Mouse (Mus musculus) neural tube, embryonic 11.5 days (tissue): ENCODE measurements at regions not wholly inside any gene's neighbourhood (a gene's known extent, or its start where the extent isn't known, plus 50 kb on each side); places are given as distances from the start of the nearest gene placed in this dataset.

Experiments
- ATAC-seq: fragments of 200-750 bp; cut with Nextera tagmentation; 2 replicates; pipeline ENCODE4 v1.8.0; 2017; ENCODE audit warnings: moderate number of reproducible peaks, mild to moderate bottlenecking, moderate TSS enrichment, moderate library complexity; ENCODE audit not compliant: insufficient read depth, low FRiP score, low TSS enrichment
- DNase-seq: peaks from one replicate; pipeline ENCODE4 v3.0.0-alpha.2; 2015; ENCODE audit warnings: low spot score
- H3K27ac ChIP-seq: fragments of 300-500 bp; sonication (generic); 2 replicates; pipeline ENCODE4 v1.5.1; 2014; ENCODE audit warnings: low read depth, mild to moderate bottlenecking, low read length
- H3K27me3 ChIP-seq: fragments of 300-500 bp; sonication (generic); 2 replicates; pipeline ENCODE4 v1.6.1; 2014; ENCODE audit warnings: mild to moderate bottlenecking, low read length, mixed read lengths; ENCODE audit not compliant: control insufficient read depth, insufficient read depth
- H3K36me3 ChIP-seq: fragments of 300-500 bp; sonication (generic); 2 replicates; pipeline ENCODE4 v1.6.1; 2014; ENCODE audit warnings: mild to moderate bottlenecking, low read length, moderate library complexity, mixed read lengths; ENCODE audit not compliant: control insufficient read depth, insufficient read depth
- H3K4me1 ChIP-seq: fragments of 300-500 bp; sonication (generic); 2 replicates; pipeline ENCODE4 v1.6.1; 2014; ENCODE audit warnings: low read length, mixed read lengths; ENCODE audit not compliant: control insufficient read depth, insufficient read depth
- H3K4me2 ChIP-seq: fragments of 300-500 bp; sonication (generic); 2 replicates; pipeline ENCODE4 v1.6.1; 2014; ENCODE audit warnings: low read depth, mild to moderate bottlenecking, moderate library complexity
- H3K4me3 ChIP-seq: fragments of 300-500 bp; sonication (generic); 2 replicates; pipeline ENCODE4 v1.5.1; 2014; ENCODE audit warnings: low read depth, low read length
- H3K9ac ChIP-seq: fragments of 300-500 bp; sonication (generic); 2 replicates; pipeline ENCODE4 v1.6.1; 2014; ENCODE audit warnings: mild to moderate bottlenecking, low read length
- H3K9me3 ChIP-seq: fragments of 300-500 bp; sonication (generic); 2 replicates; pipeline ENCODE4 v1.6.1; 2016; ENCODE audit warnings: low read length; ENCODE audit not compliant: control insufficient read depth
- WGBS: fragments of 180-500 bp; shearing (Covaris S2); extraction: QIAGEN DNeasy Blood & Tissue Kit; methylation state at CpG from one replicate; pipeline ENCODE4 v1.1.7; 2014; 5-methylcytosine and 5-hydroxymethylcytosine counted together

- Histone ChIP-seq H3K9me3 (no peaks in the 10 kb centered on the region), H3K27me3 (no peaks in the 10 kb centered on the region), H3K4me2 (no peak overlapping the region), H3K4me1 (no peaks in the 10 kb centered on the region), H3K9ac (no peak overlapping the region), H3K27ac (peak overlapping the region; percentile 51; the same call in 1 of the 2 replicates), H3K36me3 (no peaks in the 10 kb centered on the region), H3K4me3 (no peak overlapping the region)
- ATAC-seq, result no peak
- DNase-seq, result no peak
- WGBS, result 57% methylated on average over 7 of the region's 7 CpGs
These were observed 846.7 kb downstream of the Synb start for GRCm38 (mm10) chr14:68447240-68447923.

- peak; percentile 13 for DNase-seq
- 86% methylated on average over 9 of the region's 9 CpGs for WGBS
- ATAC-seq, result no peak; the same call in 1 of the 2 replicates
- Histone ChIP-seq H3K27ac (no peak overlapping the region), H3K4me1 (no peaks in the 10 kb centered on the region), H3K9ac (no peak overlapping the region), H3K4me3 (no peak overlapping the region), H3K27me3 (no peaks in the 10 kb centered on the region), H3K9me3 (no peaks in the 10 kb centered on the region), H3K4me2 (no peak overlapping the region), H3K36me3 (no peaks in the 10 kb centered on the region)
These were observed 860.8 kb downstream of the Synb start for GRCm38 (mm10) chr14:68433326-68433725.

GRCm38 (mm10) chr14:68432111-68432510 is 862.0 kb downstream of the Synb start:
- Histone ChIP-seq H3K4me2 (no peak overlapping the region), H3K4me3 (no peak overlapping the region), H3K27me3 (no peaks in the 10 kb centered on the region), H3K9me3 (no peaks in the 10 kb centered on the region), H3K27ac (no peak overlapping the region), H3K36me3 (no peaks in the 10 kb centered on the region), H3K9ac (no peak overlapping the region), H3K4me1 (no peaks in the 10 kb centered on the region)
- WGBS, result 75% methylated on average over 2 of the region's 2 CpGs
- ATAC-seq (no peak), DNase-seq (no peak)

- DNase-seq, result no peak
- Histone ChIP-seq H3K9ac (no peak overlapping the region), H3K9me3 (no peaks in the 10 kb centered on the region), H3K27me3 (no peaks in the 10 kb centered on the region), H3K4me3 (no peak overlapping the region), H3K4me1 (no peaks in the 10 kb centered on the region), H3K27ac (no peak overlapping the region), H3K36me3 (no peaks in the 10 kb centered on the region), H3K4me2 (no peak overlapping the region)
- 85% methylated on average over 1 of the region's 1 CpGs for WGBS
- no peak for ATAC-seq
These were observed 866.9 kb downstream of the Synb start for GRCm38 (mm10) chr14:68427235-68427634.

GRCm38 (mm10) chr14:68392440-68392839 is 901.7 kb downstream of the Synb start:
- no peak for DNase-seq
- no peak overlapping the region for H3K4me3 ChIP-seq
- H3K9me3 ChIP-seq, result no peaks in the 10 kb centered on the region
- no peak for ATAC-seq
- H3K9ac ChIP-seq, result no peak overlapping the region
- H3K36me3 ChIP-seq, result no peaks in the 10 kb centered on the region
- H3K4me1 ChIP-seq, result peaks cover 3% of the 10 kb centered on the region; the same call in 1 of the 2 replicates
- 94% methylated on average over 1 of the region's 1 CpGs for WGBS
- H3K27ac ChIP-seq, result no peak overlapping the region
- no peak overlapping the region for H3K4me2 ChIP-seq
- no peaks in the 10 kb centered on the region for H3K27me3 ChIP-seq

GRCm38 (mm10) chr14:68391875-68392274 is 902.2 kb downstream of the Synb start:
- ATAC-seq (peak; percentile 48; the same call in 1 of the 2 replicates), DNase-seq (peak; percentile 65)
- H3K9ac ChIP-seq, result no peak overlapping the region
- peaks cover 3% of the 10 kb centered on the region; the same call in 1 of the 2 replicates for H3K4me1 ChIP-seq
- no peaks in the 10 kb centered on the region for H3K27me3 ChIP-seq
- no peaks in the 10 kb centered on the region for H3K9me3 ChIP-seq
- no peak overlapping the region for H3K4me2 ChIP-seq
- 17% methylated on average over 3 of the region's 3 CpGs for WGBS
- no peaks in the 10 kb centered on the region for H3K36me3 ChIP-seq
- H3K4me3 ChIP-seq, result no peak overlapping the region
- H3K27ac ChIP-seq, result no peak overlapping the region

GRCm38 (mm10) chr14:68381741-68382140 is 912.4 kb downstream of the Synb start:
- Histone ChIP-seq H3K36me3 (no peaks in the 10 kb centered on the region), H3K9ac (no peak overlapping the region), H3K27me3 (no peaks in the 10 kb centered on the region), H3K27ac (no peak overlapping the region), H3K4me2 (no peak overlapping the region), H3K4me1 (no peaks in the 10 kb centered on the region), H3K9me3 (no peaks in the 10 kb centered on the region), H3K4me3 (no peak overlapping the region)
- DNase-seq (no peak), ATAC-seq (no peak)
- 82% methylated on average over 7 of the region's 7 CpGs for WGBS

GRCm38 (mm10) chr14:68367696-68368095 is 926.4 kb downstream of the Synb start:
- H3K4me3 ChIP-seq, result no peak overlapping the region
- H3K4me1 ChIP-seq, result no peaks in the 10 kb centered on the region
- H3K36me3 ChIP-seq, result no peaks in the 10 kb centered on the region
- no peaks in the 10 kb centered on the region for H3K27me3 ChIP-seq
- 82% methylated on average over 5 of the region's 5 CpGs for WGBS
- DNase-seq (no peak), ATAC-seq (no peak)
- H3K9ac ChIP-seq, result no peak overlapping the region
- H3K9me3 ChIP-seq, result no peaks in the 10 kb centered on the region
- no peak overlapping the region for H3K4me2 ChIP-seq
- H3K27ac ChIP-seq, result no peak overlapping the region

- 72% methylated on average over 2 of the region's 2 CpGs for WGBS
- Histone ChIP-seq H3K27me3 (no peaks in the 10 kb centered on the region), H3K27ac (0 out of 2 replicates have a peak overlapping the region, but pooled peaks have one; percentile 34), H3K4me1 (no peaks in the 10 kb centered on the region), H3K4me2 (no peak overlapping the region), H3K4me3 (no peak overlapping the region), H3K36me3 (no peaks in the 10 kb centered on the region), H3K9me3 (no peaks in the 10 kb centered on the region), H3K9ac (no peak overlapping the region)
- ATAC-seq, result no peak
- no peak for DNase-seq
These were observed 930.2 kb downstream of the Synb start for GRCm38 (mm10) chr14:68363892-68364291.
